Mouse (Mus musculus) bone marrow macrophage, adult 2 months (primary cell): ENCODE data around the gene Zbtb2.

Experiments used
- CTCF ChIP-seq: IDR thresholded peaks from 2 replicates; pipeline ENCODE4 v1.5.1; 2012; ENCODE audit warnings: low read depth, mild to moderate bottlenecking, low read length, moderate library complexity
- POLR2A ChIP-seq: IDR thresholded peaks from 2 replicates; pipeline ENCODE4 v1.6.1; 2012; ENCODE audit warnings: mild to moderate bottlenecking, low read depth, low read length, borderline replicate concordance

DNA sequence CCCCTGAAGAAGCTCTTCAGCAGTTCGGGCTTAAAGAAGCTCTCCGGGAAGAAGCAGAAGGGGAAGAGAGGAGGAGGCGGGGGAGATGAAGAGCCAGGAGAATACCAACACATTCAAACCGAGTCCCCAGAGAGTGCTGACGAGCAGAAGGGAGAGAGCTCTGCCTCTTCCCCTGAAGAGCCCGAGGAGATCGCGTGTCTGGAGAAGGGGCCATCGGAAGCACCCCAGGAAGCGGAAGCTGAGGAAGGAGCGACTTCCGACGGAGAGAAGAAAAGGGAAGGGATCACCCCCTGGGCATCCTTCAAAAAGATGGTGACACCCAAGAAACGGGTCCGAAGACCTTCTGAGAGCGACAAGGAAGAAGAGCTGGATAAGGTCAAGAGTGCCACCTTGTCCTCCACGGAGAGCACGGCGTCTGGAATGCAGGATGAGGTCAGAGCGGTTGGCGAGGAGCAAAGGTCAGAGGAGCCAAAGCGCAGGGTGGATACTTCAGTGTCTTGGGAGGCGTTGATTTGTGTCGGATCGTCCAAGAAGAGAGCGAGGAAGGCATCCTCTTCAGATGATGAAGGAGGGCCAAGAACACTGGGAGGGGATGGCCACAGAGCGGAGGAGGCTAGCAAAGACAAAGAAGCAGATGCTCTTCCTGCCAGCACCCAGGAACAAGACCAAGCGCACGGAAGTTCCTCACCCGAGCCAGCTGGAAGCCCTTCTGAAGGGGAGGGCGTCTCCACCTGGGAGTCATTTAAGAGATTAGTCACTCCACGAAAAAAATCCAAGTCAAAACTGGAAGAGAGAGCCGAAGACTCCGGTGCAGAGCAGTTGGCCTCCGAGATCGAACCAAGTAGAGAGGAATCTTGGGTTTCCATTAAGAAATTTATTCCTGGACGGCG lies 33.3 kb downstream of the Zbtb2 start:
- TF ChIP-seq POLR2A (no peak), CTCF (no peak)
